Mouse (Mus musculus) MEL (cell line): ENCODE measurements around the gene Fam184a. TPM values are rescaled to one million over a fixed set of nuclear protein-coding genes. Genes with fewer than 3 reads are reported as not detected.

Experiments used
- DNase-seq: peaks from one replicate; pipeline ENCODE4 v3.0.0; 2011; ENCODE audit warnings: low read depth, low spot score
- H3K27ac ChIP-seq: 2 replicates; pipeline ENCODE4 v1.5.1; 2012; ENCODE audit warnings: low read depth, mild to moderate bottlenecking, control low read depth, low read length, moderate library complexity; ENCODE audit not compliant: control insufficient read depth
- H3K27me3 ChIP-seq, 2 experiments: fragments of 150-350 bp in 1 of 2; sonication (generic) in 1 of 2; 2 replicates each; pipeline ENCODE4 v1.6.1; 2012; ENCODE audit warnings: low read length in 2 of 2, mild to moderate bottlenecking in 2 of 2, improper control_type of control experiment in 1 of 2, moderate library complexity in 1 of 2; ENCODE audit not compliant: insufficient read depth in 2 of 2, control insufficient read depth in 1 of 2
- H3K36me3 ChIP-seq, 2 experiments: 2 replicates each; pipeline ENCODE4 v1.6.1; 2012 to 2014; ENCODE audit warnings: low read length in 2 of 2, improper control_type of control experiment in 1 of 2, inconsistent platforms in 1 of 2, mild to moderate bottlenecking in 1 of 2; ENCODE audit not compliant: insufficient read depth in 2 of 2, control insufficient read depth in 1 of 2
- H3K4me1 ChIP-seq, 2 experiments: fragments of 150-350 bp in 1 of 2; sonication (generic) in 1 of 2; 2 replicates each; pipeline ENCODE4 v1.6.1; 2012; ENCODE audit warnings: low read length in 2 of 2, improper control_type of control experiment in 1 of 2, mild to moderate bottlenecking in 1 of 2; ENCODE audit not compliant: insufficient read depth in 2 of 2, control insufficient read depth in 1 of 2
- H3K4me3 ChIP-seq, 2 experiments: fragments of 150-350 bp in 1 of 2; sonication (generic) in 1 of 2; 2 replicates each; pipeline ENCODE4 v1.5.1; 2012; ENCODE audit warnings: low read depth in 2 of 2, low read length in 2 of 2, mild to moderate bottlenecking in 2 of 2, moderate library complexity in 2 of 2, control low read depth in 1 of 2, improper control_type of control experiment in 1 of 2; ENCODE audit not compliant: control insufficient read depth in 1 of 2, insufficient read depth in 1 of 2
- H3K79me2 ChIP-seq: 2 replicates; pipeline ENCODE4 v1.6.1; 2012; ENCODE audit warnings: mild to moderate bottlenecking, low read length, moderate library complexity; ENCODE audit not compliant: control insufficient read depth, poor library complexity, insufficient read depth
- H3K9ac ChIP-seq: 2 replicates; pipeline ENCODE4 v1.6.1; 2012; ENCODE audit warnings: low read depth, mild to moderate bottlenecking, control low read depth, low read length, moderate library complexity; ENCODE audit not compliant: control insufficient read depth, poor library complexity, severe bottlenecking
- H3K9me3 ChIP-seq: fragments of 150-350 bp; sonication (generic); replicated peaks from 2 replicates; pipeline ENCODE4 v1.6.1; 2012; ENCODE audit warnings: mild to moderate bottlenecking, low read length, improper control_type of control experiment, moderate library complexity; ENCODE audit not compliant: insufficient read depth
- BHLHE40 ChIP-seq: IDR thresholded peaks from 2 replicates; pipeline ENCODE4 v1.6.1; 2012; ENCODE audit warnings: low read depth, mild to moderate bottlenecking, inconsistent platforms, low read length, improper control_type of control experiment, borderline replicate concordance
- CHD1 ChIP-seq: IDR thresholded peaks from 2 replicates; pipeline ENCODE4 v1.6.1; 2012; ENCODE audit warnings: low read depth, mild to moderate bottlenecking, inconsistent platforms, low read length, improper control_type of control experiment
- CTCF ChIP-seq, 3 experiments: IDR thresholded peaks in 2 of 3; conservative IDR thresholded peaks in 1 of 3; 2 replicates each; pipeline ENCODE4 v1.5.1; 2011 to 2012; ENCODE audit warnings: low read length in 3 of 3, low read depth in 2 of 3, mild to moderate bottlenecking in 2 of 3, improper control_type of control experiment in 1 of 3, inconsistent platforms in 1 of 3, mixed read lengths in 1 of 3, moderate library complexity in 1 of 3; ENCODE audit not compliant: control insufficient read depth in 1 of 3, insufficient read depth in 1 of 3, poor library complexity in 1 of 3, severe bottlenecking in 1 of 3
- ELF1 ChIP-seq: IDR thresholded peaks from 2 replicates; pipeline ENCODE4 v1.6.1; 2014; ENCODE audit warnings: low read depth, mild to moderate bottlenecking, inconsistent platforms, low read length, improper control_type of control experiment, moderate library complexity
- EP300 ChIP-seq, 2 experiments: IDR thresholded peaks; 2 replicates each; pipeline ENCODE4 v1.6.1; 2011; ENCODE audit warnings: improper control_type of control experiment in 2 of 2, low read length in 2 of 2, low read depth in 1 of 2, mild to moderate bottlenecking in 1 of 2
- ETS1 ChIP-seq: IDR thresholded peaks from 2 replicates; pipeline ENCODE4 v1.6.1; 2012; ENCODE audit warnings: low read depth, mild to moderate bottlenecking, inconsistent platforms, low read length, improper control_type of control experiment, moderate library complexity
- GABPA ChIP-seq: IDR thresholded peaks from 2 replicates; pipeline ENCODE4 v1.6.1; 2012; ENCODE audit warnings: low read depth, mild to moderate bottlenecking, inconsistent platforms, low read length, improper control_type of control experiment, moderate library complexity
- HCFC1 ChIP-seq: IDR thresholded peaks from 2 replicates; pipeline ENCODE4 v1.6.1; 2012; ENCODE audit warnings: low read depth, mild to moderate bottlenecking, inconsistent platforms, low read length, improper control_type of control experiment, moderate library complexity
- JUND ChIP-seq: IDR thresholded peaks from 2 replicates; pipeline ENCODE4 v1.6.1; 2011; ENCODE audit warnings: low read depth, mild to moderate bottlenecking, improper control_type of control experiment, low read length
- MAFK ChIP-seq: IDR thresholded peaks from 2 replicates; pipeline ENCODE4 v1.6.1; 2011; ENCODE audit warnings: low read depth, mild to moderate bottlenecking, low read length, improper control_type of control experiment, borderline replicate concordance
- MAX ChIP-seq: IDR thresholded peaks from 2 replicates; pipeline ENCODE4 v1.6.1; 2011; ENCODE audit warnings: low read length, improper control_type of control experiment
- MAZ ChIP-seq: IDR thresholded peaks from 2 replicates; pipeline ENCODE4 v1.6.1; 2012; ENCODE audit warnings: low read depth, mild to moderate bottlenecking, inconsistent platforms, low read length, improper control_type of control experiment
- MEF2A ChIP-seq: IDR thresholded peaks from 2 replicates; pipeline ENCODE4 v1.6.1; 2014; ENCODE audit warnings: low read depth, mild to moderate bottlenecking, inconsistent platforms, low read length, improper control_type of control experiment; ENCODE audit not compliant: poor library complexity, insufficient replicate concordance, severe bottlenecking; ENCODE audit errors: extremely low read depth
- MXI1 ChIP-seq: IDR thresholded peaks from 2 replicates; pipeline ENCODE4 v1.6.1; 2011; ENCODE audit warnings: mild to moderate bottlenecking, low read depth, low read length, improper control_type of control experiment
- NELFE ChIP-seq: IDR thresholded peaks from 2 replicates; pipeline ENCODE4 v1.6.1; 2011; ENCODE audit warnings: low read depth, low read length, improper control_type of control experiment
- NRF1 ChIP-seq: IDR thresholded peaks from 2 replicates; pipeline ENCODE4 v1.6.1; 2014; ENCODE audit warnings: low read depth, mild to moderate bottlenecking, inconsistent platforms, low read length, improper control_type of control experiment, moderate library complexity; ENCODE audit not compliant: poor library complexity, insufficient read depth, severe bottlenecking
- POLR2A ChIP-seq, 2 experiments: IDR thresholded peaks; 2 replicates each; pipeline ENCODE4 v1.6.1; 2011 to 2012; ENCODE audit warnings: low read length in 2 of 2, mild to moderate bottlenecking in 2 of 2, control low read depth in 1 of 2, improper control_type of control experiment in 1 of 2, low read depth in 1 of 2, moderate library complexity in 1 of 2; ENCODE audit not compliant: control insufficient read depth in 1 of 2, insufficient read depth in 1 of 2, poor library complexity in 1 of 2
- POLR2AphosphoS2 ChIP-seq: IDR thresholded peaks from 2 replicates; pipeline ENCODE4 v1.6.1; 2011; ENCODE audit warnings: low read length, improper control_type of control experiment
- POLR2AphosphoS5 ChIP-seq: IDR thresholded peaks from 2 replicates; pipeline ENCODE4 v1.6.1; 2012; ENCODE audit warnings: low read depth, borderline replicate concordance, mild to moderate bottlenecking, inconsistent platforms, low read length, moderate library complexity, mixed read lengths
- RCOR1 ChIP-seq: IDR thresholded peaks from 2 replicates; pipeline ENCODE4 v1.6.1; 2012; ENCODE audit warnings: low read depth, mild to moderate bottlenecking, inconsistent platforms, low read length, improper control_type of control experiment
- SIN3A ChIP-seq: IDR thresholded peaks from 2 replicates; pipeline ENCODE4 v1.6.1; 2012; ENCODE audit warnings: low read length, improper control_type of control experiment, inconsistent platforms
- TBP ChIP-seq: IDR thresholded peaks from 2 replicates; pipeline ENCODE4 v1.8.0; 2011; ENCODE audit warnings: low read depth, low read length, improper control_type of control experiment
- TCF12 ChIP-seq: IDR thresholded peaks from 2 replicates; pipeline ENCODE4 v1.6.1; 2014; ENCODE audit warnings: low read depth, mild to moderate bottlenecking, inconsistent platforms, low read length, improper control_type of control experiment, moderate library complexity
- UBTF ChIP-seq: IDR thresholded peaks from 2 replicates; pipeline ENCODE4 v1.6.1; 2012; ENCODE audit warnings: low read depth, mild to moderate bottlenecking, inconsistent platforms, low read length, improper control_type of control experiment, moderate library complexity, borderline replicate concordance; ENCODE audit not compliant: insufficient read depth
- USF1 ChIP-seq: IDR thresholded peaks from 2 replicates; pipeline ENCODE4 v1.6.1; 2014; ENCODE audit warnings: low read depth, mild to moderate bottlenecking, inconsistent platforms, low read length, improper control_type of control experiment, moderate library complexity
- ZC3H11A ChIP-seq: IDR thresholded peaks from 2 replicates; pipeline ENCODE4 v1.6.1; 2012; ENCODE audit warnings: low read depth, mild to moderate bottlenecking, inconsistent platforms, low read length, improper control_type of control experiment
- ZMIZ1 ChIP-seq: IDR thresholded peaks from 2 replicates; pipeline ENCODE4 v1.6.1; 2012; ENCODE audit warnings: low read depth, mild to moderate bottlenecking, inconsistent platforms, low read length, improper control_type of control experiment, moderate library complexity
- polyA plus RNA-seq, 2 experiments: library from polyadenylated mRNA; stranded (reverse) in 1 of 2; unstranded in 1 of 2; fragments of >175 nt in 1 of 2; fragments of >200 nt in 1 of 2; gene quantifications; 2 replicates each; pipeline versions ENCODE4 v1.2.1 to v1.2.4; 2012; ENCODE audit warnings: low replicate concordance in 2 of 2, low read depth in 1 of 2; ENCODE audit not compliant: insufficient read length in 2 of 2, insufficient read depth in 1 of 2, missing spikeins in 1 of 2
- total RNA-seq: library from RNA; depleted of rRNA; stranded (reverse); fragments of 300-350 nt; gene quantifications from 2 replicates; pipeline ENCODE4 v1.2.3, GENCODE M21; 2012

The Fam184a gene
- total and polyA plus RNA-seq, 3 experiments = not detected

DNA sequence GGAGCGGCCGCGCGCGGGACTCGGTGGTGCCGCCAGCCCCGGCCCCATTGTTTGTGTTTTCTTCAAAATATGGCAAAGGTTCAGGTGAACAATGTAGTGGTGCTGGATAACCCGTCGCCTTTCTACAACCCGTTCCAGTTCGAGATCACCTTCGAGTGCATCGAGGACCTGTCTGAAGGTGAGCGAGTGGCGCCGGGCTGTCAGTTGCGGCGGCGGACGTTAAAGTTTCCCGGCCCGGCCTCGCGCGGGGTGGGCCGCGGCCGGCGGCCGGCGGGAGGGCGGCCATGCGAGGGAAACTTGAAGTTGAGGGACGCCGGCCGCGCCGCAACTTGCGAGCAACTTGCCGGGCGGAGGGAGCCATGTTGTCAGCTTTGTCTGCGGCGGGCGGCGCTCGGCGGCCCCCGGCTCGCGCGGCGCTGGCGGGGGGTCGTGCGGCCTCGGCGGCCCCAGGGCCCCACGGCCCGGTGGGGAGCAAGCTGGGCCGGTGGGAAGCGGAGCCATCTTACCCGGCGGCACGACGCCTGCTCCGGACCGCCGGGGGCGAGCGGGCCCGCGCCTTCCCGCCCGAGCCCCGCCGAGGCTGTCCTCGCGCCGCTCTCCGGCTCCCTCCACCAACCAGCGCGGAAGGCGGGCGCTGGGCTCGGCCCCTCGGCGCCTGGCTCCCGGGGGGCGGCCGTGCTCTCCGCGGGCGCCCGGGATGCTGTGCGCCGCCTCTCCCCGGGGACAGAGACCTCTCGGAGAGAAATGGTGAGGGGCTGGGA lies 153.6 kb downstream of the Fam184a start:
- Histone ChIP-seq H3K79me2 (peaks cover 38% of the 10 kb centered on the region), H3K4me3 (peak overlapping the region; percentile 76 to 97), H3K27ac (peak overlapping the region; percentile 89), H3K4me1 (peaks cover 10 to 12% of the 10 kb centered on the region in 2 experiments), H3K9ac (peak overlapping the region; percentile 84), H3K36me3 (peaks cover 10 to 39% of the 10 kb centered on the region in 2 experiments), H3K27me3 (no peaks in the 10 kb centered on the region)
- DNase-seq = peak; percentile 39
- TF ChIP-seq POLR2A (IDR thresholded peaks at IDR 0.05; ENCODE audit: control insufficient read depth in 1 of 2, insufficient read depth in 1 of 2, low read depth in 1 of 2, low read length in 2 of 2, poor library complexity in 1 of 2) = peak in 1 of 2 experiments; percentile 53; a peak in 2 of 4 replicates
- TF ChIP-seq UBTF = peak; percentile 89; the same call in 1 of the 2 replicates
- no peak for TF ChIP-seq POLR2AphosphoS5
- TF ChIP-seq ELF1 = no peak
- TF ChIP-seq, all 39 proteins: peak for 2
- H3K9me3 ChIP-seq = no peaks in the 10 kb centered on the region

DNA sequence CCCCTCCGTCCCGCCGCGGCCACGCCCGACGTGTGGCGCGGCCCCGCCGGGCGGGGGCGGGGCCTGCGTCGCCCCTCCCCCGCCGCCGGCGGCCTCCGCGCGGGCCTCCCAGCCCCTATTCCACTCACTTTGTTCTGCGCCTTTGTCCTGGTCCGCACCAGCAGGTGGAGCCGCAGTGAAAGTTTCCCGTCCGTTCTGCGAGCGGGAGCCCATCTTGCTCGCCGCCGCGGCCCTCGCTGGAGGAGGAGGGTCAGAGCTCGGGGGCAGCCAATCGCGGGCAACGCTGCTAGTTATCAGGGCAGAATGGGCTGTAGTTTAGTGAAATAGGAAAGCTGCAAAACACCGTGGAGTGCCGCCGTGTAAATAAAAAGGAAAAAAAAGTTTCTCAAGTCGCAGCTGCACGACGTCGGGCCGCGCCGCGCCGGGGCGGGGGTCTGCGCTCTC lies 154.2 kb downstream of the Fam184a start, which contains the start of gene Asf1a:
Gene Asf1a (plus strand): TSS at position 81 of the 444 bp plus-strand sequence.
- Histone ChIP-seq H3K4me3 (peak within 1 kb of the TSS; percentile 87 to 97), H3K36me3 (peaks cover 4 to 37% of the 10 kb centered on the region in 2 experiments), H3K9ac (peak within 1 kb of the TSS; percentile 88), H3K79me2 (peaks cover 38% of the 10 kb centered on the region), H3K27ac (peak within 1 kb of the TSS; percentile 100), H3K27me3 (no peaks in the 10 kb centered on the region), H3K4me1 (peaks cover 10 to 12% of the 10 kb centered on the region in 2 experiments), H3K9me3 (no peaks in the 10 kb centered on the region)
- peak; percentile 98 for DNase-seq
- no peak for TF ChIP-seq MAFK
- TF ChIP-seq POLR2A (IDR thresholded peaks at IDR 0.05; ENCODE audit: control insufficient read depth in 1 of 2, insufficient read depth in 1 of 2, low read depth in 1 of 2, low read length in 2 of 2, poor library complexity in 1 of 2) = peak in 1 of 2 experiments; percentile 83; a peak in 2 of 4 replicates
- peak; percentile 62; the same call in 1 of the 2 replicates for TF ChIP-seq GABPA
- TF ChIP-seq BHLHE40 = no peak
- 0 out of 2 replicates have a peak, but pooled peaks have one; percentile 48 for TF ChIP-seq ETS1
- peak; percentile 87 for TF ChIP-seq HCFC1
- peak; percentile 62; the same call in 1 of the 2 replicates for TF ChIP-seq NELFE
- TF ChIP-seq USF1 = no peak
- peak; percentile 43; the same call in 1 of the 2 replicates for TF ChIP-seq MEF2A
- peak; percentile 59 for TF ChIP-seq ZMIZ1
- 0 out of 2 replicates have a peak, but pooled peaks have one; percentile 63 for TF ChIP-seq POLR2AphosphoS2
- 0 out of 2 replicates have a peak, but pooled peaks have one; percentile 55 for TF ChIP-seq ELF1
- TF ChIP-seq NRF1 = no peak
- TF ChIP-seq ZC3H11A = no peak
- TF ChIP-seq MAX = peak; percentile 18; the same call in 1 of the 2 replicates
- no peak for TF ChIP-seq RCOR1
- peak; percentile 67; the same call in 1 of the 2 replicates for TF ChIP-seq TCF12
- TF ChIP-seq MAZ = peak; percentile 75; the same call in 1 of the 2 replicates
- no peak for TF ChIP-seq UBTF
- TF ChIP-seq CTCF (IDR thresholded peaks at IDR 0.05 in 2 of 3, conservative IDR thresholded peaks at IDR 0.05 in 1 of 3; ENCODE audit: control insufficient read depth in 1 of 3, insufficient read depth in 1 of 3, low read depth in 2 of 3, low read length in 3 of 3, poor library complexity in 1 of 3, severe bottlenecking in 1 of 3) = peak in 2 of 3 experiments; percentile 82; a peak in 4 of 6 replicates
- TF ChIP-seq CHD1 = no peak
- TF ChIP-seq MXI1 = peak; percentile 44
- TF ChIP-seq SIN3A = peak; percentile 87
- peak in 1 of 2 experiments; percentile 3; a peak in 1 of 4 replicates for TF ChIP-seq EP300 (IDR thresholded peaks at IDR 0.05; ENCODE audit: low read depth in 1 of 2, low read length in 2 of 2)
- TF ChIP-seq JUND = no peak
- peak; percentile 93 for TF ChIP-seq TBP
